ENCODE assay signal across 8 mouse cellular contexts in genomic region chr5:8798752-8799115, GRCm38 (mm10). TPM values are rescaled to one million over a fixed set of nuclear protein-coding genes. Genes with fewer than 3 reads are reported as not detected.
DNase-seq lines count a peak whose midpoint lies in the region; ATAC-seq and TF ChIP-seq lines count a peak whose summit lies in the region.

No protein-coding gene starts in this region.

- intact Hi-C loops in gastrocnemius, postnatal 36 days (cut with DNase I): no loop called here

- no peaks in the 10 kb centered on the region for H3K27me3 ChIP-seq in embryonic facial prominence, embryonic 12.5 days
- no peaks in the 10 kb centered on the region for H3K27me3 ChIP-seq in intestine, postnatal 0 days (replicated peaks; ENCODE audit: control insufficient read depth, insufficient read depth, low read length)
- H3K27me3 ChIP-seq in neural tube, embryonic 13.5 days: peaks cover 4% of the 10 kb centered on the region; the same call in 1 of the 2 replicates

- 0 out of 2 replicates have a peak overlapping the region, but pooled peaks have one; percentile 73 for H3K27ac ChIP-seq in layer of hippocampus, adult 2 months
- H3K27ac ChIP-seq in embryonic facial prominence, embryonic 12.5 days: no peak overlapping the region
- no peak overlapping the region for H3K27ac ChIP-seq in intestine, postnatal 0 days (ENCODE audit: low read depth, low read length)
- no peak overlapping the region for H3K27ac ChIP-seq in neural tube, embryonic 13.5 days (replicated peaks)

- no peaks in the 10 kb centered on the region for H3K9me3 ChIP-seq in embryonic facial prominence, embryonic 12.5 days
- H3K9me3 ChIP-seq in intestine, postnatal 0 days (ENCODE audit: control insufficient read depth): no peaks in the 10 kb centered on the region
- H3K9me3 ChIP-seq in neural tube, embryonic 13.5 days: no peaks in the 10 kb centered on the region

- no peaks in the 10 kb centered on the region for H3K36me3 ChIP-seq in embryonic facial prominence, embryonic 12.5 days
- no peaks in the 10 kb centered on the region for H3K36me3 ChIP-seq in intestine, postnatal 0 days (ENCODE audit: control insufficient read depth, insufficient read depth)
- no peaks in the 10 kb centered on the region for H3K36me3 ChIP-seq in neural tube, embryonic 13.5 days

- peak overlapping the region; percentile 65 for H3K4me3 ChIP-seq in layer of hippocampus, adult 2 months
- peak overlapping the region; percentile 57 for H3K4me3 ChIP-seq in embryonic facial prominence, embryonic 12.5 days
- peak overlapping the region; percentile 46 for H3K4me3 ChIP-seq in intestine, postnatal 0 days (ENCODE audit: low read depth, low read length)
- H3K4me3 ChIP-seq in neural tube, embryonic 13.5 days: peak overlapping the region; percentile 61

- DNase-seq in layer of hippocampus, adult 2 months (ENCODE audit: low spot score in 2 of 2): no peak
- no peak for DNase-seq in layer of hippocampus, adult 9-10 months (ENCODE audit: low spot score)
- DNase-seq in cerebellum, postnatal 36 days: no peak
- no peak for DNase-seq in gastrocnemius, postnatal 36 days
- no peak for DNase-seq in MN1 (ENCODE audit: low spot score)

- ATAC-seq in embryonic facial prominence, embryonic 12.5 days (ENCODE audit: insufficient number of reproducible peaks, insufficient read depth, low FRiP score, low TSS enrichment): no peak
- no peak for ATAC-seq in intestine, postnatal 0 days
- ATAC-seq in neural tube, embryonic 13.5 days (ENCODE audit: low read depth): peak; percentile 18; the same call in 1 of the 2 replicates

- H3K9ac ChIP-seq in embryonic facial prominence, embryonic 12.5 days: no peak overlapping the region
- H3K9ac ChIP-seq in intestine, postnatal 0 days (ENCODE audit: low read depth, low read length): 0 out of 2 replicates have a peak overlapping the region, but pooled peaks have one; percentile 17
- H3K9ac ChIP-seq in neural tube, embryonic 13.5 days: peak overlapping the region; percentile 67; the same call in 1 of the 2 replicates

- H3K4me2 ChIP-seq in embryonic facial prominence, embryonic 12.5 days (replicated peaks): peak overlapping the region; percentile 99
- H3K4me2 ChIP-seq in intestine, postnatal 0 days (replicated peaks; ENCODE audit: low read depth): peak overlapping the region; percentile 92
- H3K4me2 ChIP-seq in neural tube, embryonic 13.5 days: peak overlapping the region; percentile 100

- no peak for TF ChIP-seq CTCF in layer of hippocampus, adult 2 months (conservative IDR thresholded peaks at IDR 0.05)
- TF ChIP-seq CTCF in intestine, postnatal 0 days (IDR thresholded peaks at IDR 0.05; ENCODE audit: low read depth): no peak

- 27% methylated on average over 10 of the region's 10 CpGs for WGBS in embryonic facial prominence, embryonic 12.5 days
- WGBS in intestine, postnatal 0 days: 29% methylated on average over 10 of the region's 10 CpGs
- 21% methylated on average over 10 of the region's 10 CpGs for WGBS in neural tube, embryonic 13.5 days

- no peaks in the 10 kb centered on the region for H3K4me1 ChIP-seq in embryonic facial prominence, embryonic 12.5 days
- H3K4me1 ChIP-seq in intestine, postnatal 0 days (replicated peaks; ENCODE audit: control insufficient read depth, insufficient read depth, low read length): no peaks in the 10 kb centered on the region; the same call in 1 of the 2 replicates
- peaks cover 10% of the 10 kb centered on the region; the same call in 1 of the 2 replicates for H3K4me1 ChIP-seq in neural tube, embryonic 13.5 days (replicated peaks)

RNA-seq across cellular contexts. Expression of gene Abcb1b, which starts 0.8 kb away (rescaled TPM):
- total RNA-seq in layer of hippocampus, adult 2 months (2021): 1 to 10 TPM; 3.4 to 4.8 TPM
- 0.67 and 1.5 TPM in 2 replicates for polyA plus RNA-seq in embryonic facial prominence, embryonic 12.5 days (2016; fragmentation: Nextera tagmentation; extraction: Ambion mirVana)
- 1.1 and 1.8 TPM in 2 replicates for polyA plus RNA-seq in intestine, postnatal 0 days (2015; fragmentation: Nextera tagmentation; extraction: Ambion mirVana)
- polyA plus RNA-seq in neural tube, embryonic 13.5 days (2015; fragmentation: Nextera tagmentation; extraction: Ambion mirVana): 0.21 and 0.77 TPM in 2 replicates
- total RNA-seq in gastrocnemius, postnatal 36 days (2021): 1 to 10 TPM; 2.4 to 5.2 TPM
